Mouse (Mus musculus) liver, embryonic 14.5 days (tissue): ENCODE data around the gene Tns1. TPM values are rescaled to one million over a fixed set of nuclear protein-coding genes. Genes with fewer than 3 reads are reported as not detected.

Experiments used
- ATAC-seq: fragments of 200-750 bp; cut with Nextera tagmentation; 2 replicates; pipeline ENCODE4 v1.8.0; 2017; ENCODE audit warnings: moderate number of reproducible peaks, mild to moderate bottlenecking, moderate library complexity; ENCODE audit not compliant: insufficient read depth
- DNase-seq, 3 experiments: peaks; one replicate each; pipeline ENCODE4 v3.0.0-alpha.2; 2012 to 2013; ENCODE audit warnings: low read depth in 3 of 3, low spot score in 3 of 3
- H3K27ac ChIP-seq: fragments of 300-500 bp; sonication (generic); 2 replicates; pipeline ENCODE4 v1.5.1; 2014; ENCODE audit warnings: moderate library complexity, mild to moderate bottlenecking, control low read depth, inconsistent platforms
- H3K27me3 ChIP-seq: fragments of 300-500 bp; sonication (generic); 2 replicates; pipeline ENCODE4 v1.6.1; 2014; ENCODE audit warnings: mild to moderate bottlenecking, low read length, moderate library complexity; ENCODE audit not compliant: control insufficient read depth, insufficient read depth
- H3K36me3 ChIP-seq: fragments of 300-500 bp; sonication (generic); replicated peaks from 2 replicates; pipeline ENCODE4 v1.6.1; 2014; ENCODE audit warnings: low read depth; ENCODE audit not compliant: control insufficient read depth, insufficient read depth
- H3K4me1 ChIP-seq, 2 experiments: fragments of 200-500 bp in 1 of 2; fragments of 300-500 bp in 1 of 2; sonication (generic) in 1 of 2; replicated peaks; 2 replicates each; pipeline ENCODE4 v1.6.1; 2012 to 2014; ENCODE audit warnings: antibody characterized with exemption in 1 of 2, inconsistent platforms in 1 of 2, low read length in 1 of 2; ENCODE audit not compliant: control insufficient read depth in 2 of 2, insufficient read depth in 2 of 2
- H3K4me2 ChIP-seq: fragments of 300-500 bp; sonication (generic); 2 replicates; pipeline ENCODE4 v1.6.1; 2014; ENCODE audit warnings: low read depth, mild to moderate bottlenecking, control low read depth, moderate library complexity
- H3K4me3 ChIP-seq, 2 experiments: fragments of 200-500 bp in 1 of 2; fragments of 300-500 bp in 1 of 2; sonication (generic) in 1 of 2; 2 replicates each; pipeline ENCODE4 v1.5.1; 2012 to 2014; ENCODE audit warnings: low read depth in 2 of 2, low read length in 2 of 2, mild to moderate bottlenecking in 2 of 2, control low read depth in 1 of 2, inconsistent platforms in 1 of 2, moderate library complexity in 1 of 2; ENCODE audit not compliant: insufficient read depth in 1 of 2
- H3K9ac ChIP-seq: fragments of 300-500 bp; sonication (generic); replicated peaks from 2 replicates; pipeline ENCODE4 v1.6.1; 2014; ENCODE audit warnings: mild to moderate bottlenecking, control low read depth, moderate library complexity
- H3K9me3 ChIP-seq: fragments of 300-500 bp; sonication (generic); 2 replicates; pipeline ENCODE4 v1.6.1; 2016; ENCODE audit warnings: low read length, mixed read lengths; ENCODE audit not compliant: control insufficient read depth
- CTCF ChIP-seq: IDR thresholded peaks from 2 replicates; pipeline ENCODE4 v1.5.1; 2016; ENCODE audit warnings: antibody characterized with exemption, low read depth, control low read depth
- EP300 ChIP-seq: IDR thresholded peaks from 2 replicates; pipeline ENCODE4 v1.6.1; 2016; ENCODE audit warnings: antibody characterized with exemption, low read depth
- WGBS: fragments of 180-500 bp; shearing (Covaris S2); extraction: QIAGEN DNeasy Blood & Tissue Kit; methylation state at CpG from one replicate; pipeline ENCODE4 v1.1.7; 2014; ENCODE audit not compliant: insufficient replicate concordance; 5-methylcytosine and 5-hydroxymethylcytosine counted together
- polyA plus RNA-seq, 2 experiments: library from polyadenylated mRNA; depleted of rRNA in 1 of 2; stranded (reverse) in 1 of 2; unstranded in 1 of 2; fragments of >200 nt; fragmentation: Nextera tagmentation in 1 of 2; extraction: Ambion mirVana in 1 of 2; gene quantifications; 2 replicates each; pipeline versions ENCODE4 v1.2.1 to v1.2.3; 2012 to 2014

Tns1 gene
- polyA plus RNA-seq, 2 experiments = 7.2 to 15.7 TPM

GRCm38 (mm10) chr1:73906376-73906775 lies 217.9 kb downstream of the Tns1 start:
- no peak for DNase-seq
- no peak overlapping the region for H3K4me3 ChIP-seq
- H3K27ac ChIP-seq = no peak overlapping the region
- no peak overlapping the region for H3K9ac ChIP-seq
- TF ChIP-seq EP300 = no peak
- no peak for TF ChIP-seq CTCF
- no peaks in the 10 kb centered on the region for H3K36me3 ChIP-seq
- ATAC-seq = no peak
- H3K4me2 ChIP-seq = no peak overlapping the region
- H3K27me3 ChIP-seq = no peaks in the 10 kb centered on the region
- no peaks in the 10 kb centered on the region for H3K4me1 ChIP-seq
- 77% methylated on average over 6 of the region's 6 CpGs for WGBS
- no peaks in the 10 kb centered on the region for H3K9me3 ChIP-seq

- no peaks in the 10 kb centered on the region for H3K36me3 ChIP-seq
- ATAC-seq = no peak
- no peaks in the 10 kb centered on the region for H3K4me1 ChIP-seq
- no peak for DNase-seq
- H3K4me3 ChIP-seq = no peak overlapping the region
- TF ChIP-seq EP300 = no peak
- TF ChIP-seq CTCF = no peak
- WGBS = 44% methylated on average over 5 of the region's 5 CpGs
- H3K9ac ChIP-seq = no peak overlapping the region
- H3K27me3 ChIP-seq = no peaks in the 10 kb centered on the region
- H3K27ac ChIP-seq = no peak overlapping the region
- H3K9me3 ChIP-seq = no peaks in the 10 kb centered on the region
- no peak overlapping the region for H3K4me2 ChIP-seq
These were observed 218.4 kb downstream of the Tns1 start for GRCm38 (mm10) chr1:73905811-73906190.

- no peaks in the 10 kb centered on the region for H3K4me1 ChIP-seq
- DNase-seq (no peak), ATAC-seq (no peak)
- H3K36me3 ChIP-seq = no peaks in the 10 kb centered on the region
- 18% methylated on average over 10 of the region's 10 CpGs for WGBS
- no peak overlapping the region for H3K9ac ChIP-seq
- H3K9me3 ChIP-seq = no peaks in the 10 kb centered on the region
- H3K4me2 ChIP-seq = no peak overlapping the region
- TF ChIP-seq EP300 = no peak
- no peak for TF ChIP-seq CTCF
- H3K4me3 ChIP-seq = no peak overlapping the region
- H3K27me3 ChIP-seq = no peaks in the 10 kb centered on the region
- H3K27ac ChIP-seq = no peak overlapping the region
These were observed 219.0 kb downstream of the Tns1 start for GRCm38 (mm10) chr1:73905111-73905810.

GRCm38 (mm10) chr1:73904641-73905040 lies 219.6 kb downstream of the Tns1 start:
- H3K27ac ChIP-seq = no peak overlapping the region
- WGBS = 60% methylated on average over 8 of the region's 8 CpGs

GRCm38 (mm10) chr1:73903035-73903434 lies 221.2 kb downstream of the Tns1 start:
- Histone ChIP-seq H3K36me3 (no peaks in the 10 kb centered on the region), H3K4me3 (no peak overlapping the region), H3K4me1 (no peaks in the 10 kb centered on the region), H3K4me2 (no peak overlapping the region), H3K9ac (no peak overlapping the region), H3K27ac (no peak overlapping the region), H3K9me3 (no peaks in the 10 kb centered on the region), H3K27me3 (no peaks in the 10 kb centered on the region)
- TF ChIP-seq CTCF (no peak), EP300 (no peak)
- DNase-seq (no peak), ATAC-seq (no peak)
- 66% methylated on average over 5 of the region's 5 CpGs for WGBS

More at GRCm38 (mm10) chr1:73904641-73905040, 219.6 kb downstream of the Tns1 start:
- Histone ChIP-seq H3K4me2 (no peak overlapping the region), H3K9me3 (no peaks in the 10 kb centered on the region), H3K9ac (no peak overlapping the region), H3K36me3 (no peaks in the 10 kb centered on the region), H3K4me3 (no peak overlapping the region), H3K4me1 (no peaks in the 10 kb centered on the region), H3K27me3 (no peaks in the 10 kb centered on the region)
- no peak for ATAC-seq
- TF ChIP-seq EP300 (no peak), CTCF (no peak)
- DNase-seq = no peak
